Mouse (Mus musculus) kidney, adult 2 months (tissue): ENCODE results near the gene Psrc1.

Experiments used
- CTCF ChIP-seq: fragments of 200-500 bp; conservative IDR thresholded peaks from 2 replicates; pipeline ENCODE4 v1.5.1; 2011; ENCODE audit warnings: low read depth, mild to moderate bottlenecking, control low read depth, low read length, moderate library complexity, mixed read lengths; ENCODE audit not compliant: insufficient read depth, insufficient read length
- POLR2A ChIP-seq: fragments of 200-500 bp; IDR thresholded peaks from one replicate; pipeline ENCODE4 v1.6.1; 2011; ENCODE audit warnings: low read depth, low read length, control low read depth

- TF ChIP-seq POLR2A = no peak
- TF ChIP-seq CTCF = no peak
Measured at GRCm38 (mm10) chr3:108400442-108400841, 16.8 kb downstream of the Psrc1 start.
